ENCODE assay signal across 14 mouse cellular contexts in the genomic region with DNA sequence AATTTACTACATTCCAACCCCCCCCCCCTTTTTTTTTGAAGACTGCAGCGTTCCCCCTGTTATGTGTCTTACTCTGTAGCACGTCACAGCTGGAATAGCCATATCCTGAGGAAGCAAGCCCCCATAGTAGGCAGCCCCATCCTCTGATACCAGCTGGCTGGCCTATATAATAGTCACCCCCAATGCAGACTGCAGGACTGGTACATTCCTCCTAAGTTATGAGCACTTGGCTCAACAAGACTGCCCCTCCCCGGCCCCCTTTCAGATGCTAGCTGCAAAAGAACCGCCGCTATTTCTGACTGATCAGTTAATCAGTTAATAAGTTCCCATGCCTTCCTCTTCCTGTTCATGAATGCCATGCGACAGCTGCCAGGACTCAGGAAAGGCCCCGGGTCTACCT. TPM values are rescaled to one million over a fixed set of nuclear protein-coding genes. Genes with fewer than 3 reads are reported as not detected.
A peak's percentile ranks its signal among the peaks of the same experiment; 100 is the strongest.
DNase-seq lines count a peak whose midpoint lies in the region; ATAC-seq and TF ChIP-seq lines count a peak whose summit lies in the region.
"Had no signal": no experiment of that assay in that cellular context is flagged by ENCODE, and none has a peak within 500 bp of the region (broad histone marks: within the 10 kb centered on the region; RNA-seq: fewer than 3 reads in every experiment).

No protein-coding gene starts in this region.

- TF ChIP-seq CTCF in left cerebral cortex, adult 2 months (IDR thresholded peaks at IDR 0.05): no peak
- TF ChIP-seq CTCF in thymus, adult 2 months (IDR thresholded peaks at IDR 0.05; ENCODE audit: borderline replicate concordance, control insufficient read depth, extremely low read depth, insufficient read depth, low read length, poor library complexity): no peak

- H3K4me3 ChIP-seq in heart, embryonic 12.5 days: no peak overlapping the region
- no peak overlapping the region for H3K4me3 ChIP-seq in heart, embryonic 10.5 days
- H3K4me3 ChIP-seq in left cerebral cortex, adult 2 months: no peak overlapping the region
- H3K4me3 ChIP-seq in thymus, adult 2 months (ENCODE audit: control insufficient read depth, insufficient read depth, low read length): no peak overlapping the region
- H3K4me3 ChIP-seq: forebrain, embryonic 15.5 days; liver, embryonic 15.5 days; neural tube, embryonic 12.5 days had no signal

- 73% methylated on average over 7 of the region's 7 CpGs for WGBS in heart, embryonic 12.5 days
- WGBS in heart, embryonic 10.5 days: 69% methylated on average over 7 of the region's 7 CpGs
- 21% methylated on average over 7 of the region's 7 CpGs for WGBS in thymus, adult 2 months

- no peak for DNase-seq in heart, embryonic 10.5 days (ENCODE audit: low spot score)
- no peak for DNase-seq in left cerebral cortex, adult 2 months (ENCODE audit: extremely low spot score in 1 of 2, low spot score in 2 of 2)
- DNase-seq in left cerebral cortex, postnatal 10 days (ENCODE audit: extremely low spot score in 1 of 2, low spot score in 2 of 2): no peak
- no peak for DNase-seq in thymus, adult 2 months
- DNase-seq: gastrocnemius, postnatal 10 days; kidney, adult 11 months; spleen, adult 18-20 months had no signal

- ATAC-seq in heart, embryonic 12.5 days (ENCODE audit: insufficient number of reproducible peaks, low FRiP score): no peak
- ATAC-seq in granulocyte monocyte progenitor cell, adult 5-6 weeks (replicated peaks; ENCODE audit: poor library complexity, severe bottlenecking): peak; percentile 11
- ATAC-seq in frontal cortex, adult (ENCODE audit: low TSS enrichment): no peak
- ATAC-seq: forebrain, embryonic 15.5 days; midbrain, embryonic 16.5 days had no signal

- H3K4me1 ChIP-seq in heart, embryonic 12.5 days (replicated peaks): peaks cover 82% of the 10 kb centered on the region
- peaks cover 66% of the 10 kb centered on the region for H3K4me1 ChIP-seq in heart, embryonic 10.5 days
- H3K4me1 ChIP-seq in thymus, adult 2 months (replicated peaks; ENCODE audit: control insufficient read depth, insufficient read depth, low read length): peaks cover 62% of the 10 kb centered on the region

- TF ChIP-seq POLR2A in thymus, adult 2 months (IDR thresholded peaks at IDR 0.05; ENCODE audit: control insufficient read depth, extremely low read depth, insufficient read depth, low read length, poor library complexity): no peak

- H3K27me3 ChIP-seq in heart, embryonic 12.5 days (replicated peaks): no peaks in the 10 kb centered on the region
- no peaks in the 10 kb centered on the region for H3K27me3 ChIP-seq in heart, embryonic 10.5 days (ENCODE audit: insufficient read depth, poor library complexity, severe bottlenecking)
- no peaks in the 10 kb centered on the region for H3K27me3 ChIP-seq in thymus, adult 2 months (ENCODE audit: control insufficient read depth, insufficient read depth, low read length)
- H3K27me3 ChIP-seq: forebrain, embryonic 15.5 days; liver, embryonic 15.5 days; neural tube, embryonic 12.5 days had no signal

- no peak overlapping the region for H3K9ac ChIP-seq in heart, embryonic 12.5 days
- H3K9ac ChIP-seq: forebrain, embryonic 15.5 days; liver, embryonic 15.5 days; neural tube, embryonic 12.5 days had no signal

- no peaks in the 10 kb centered on the region for H3K36me3 ChIP-seq in heart, embryonic 12.5 days
- no peaks in the 10 kb centered on the region for H3K36me3 ChIP-seq in heart, embryonic 10.5 days
- H3K36me3 ChIP-seq in thymus, adult 2 months (ENCODE audit: control insufficient read depth, insufficient read depth, low read length): no peaks in the 10 kb centered on the region
- H3K36me3 ChIP-seq: forebrain, embryonic 15.5 days; liver, embryonic 15.5 days; neural tube, embryonic 12.5 days had no signal

- H3K4me2 ChIP-seq in heart, embryonic 12.5 days: no peak overlapping the region
- H3K4me2 ChIP-seq: forebrain, embryonic 15.5 days; liver, embryonic 15.5 days; neural tube, embryonic 12.5 days had no signal

- peak overlapping the region; percentile 45; the same call in 1 of the 2 replicates for H3K27ac ChIP-seq in heart, embryonic 12.5 days (ENCODE audit: poor library complexity, severe bottlenecking)
- H3K27ac ChIP-seq in heart, embryonic 10.5 days: no peak overlapping the region
- peak overlapping the region; percentile 67 for H3K27ac ChIP-seq in left cerebral cortex, adult 2 months
- peak overlapping the region; percentile 60; the same call in 1 of the 2 replicates for H3K27ac ChIP-seq in thymus, adult 2 months (ENCODE audit: control insufficient read depth, insufficient read depth, low read length)
- H3K27ac ChIP-seq: forebrain, embryonic 15.5 days; liver, embryonic 15.5 days; neural tube, embryonic 12.5 days had no signal

- no peaks in the 10 kb centered on the region for H3K9me3 ChIP-seq in heart, embryonic 12.5 days (replicated peaks)
- H3K9me3 ChIP-seq in heart, embryonic 10.5 days: no peaks in the 10 kb centered on the region
- H3K9me3 ChIP-seq: forebrain, embryonic 15.5 days; liver, embryonic 15.5 days; neural tube, embryonic 12.5 days had no signal

- intact Hi-C loops in left cerebral cortex, adult 2 months (cut with DNase I): loop anchor here (2.0 to 5.0 kb wide), 2 partner anchors 35 to 336 kb away; no protein-coding TSS in a partner anchor
- intact Hi-C loops in left cerebral cortex, postnatal 10 days (cut with DNase I): no loop called here

RNA-seq across cellular contexts. Expression of a gene that starts 23.8 kb away (rescaled TPM):
- polyA plus RNA-seq in heart, embryonic 12.5 days (2016; fragmentation: Nextera tagmentation; extraction: Ambion mirVana): 35.6 and 36.4 TPM in 2 replicates
- 30.4 and 37.0 TPM in 2 replicates for polyA plus RNA-seq in heart, embryonic 10.5 days (2016; fragmentation: Nextera tagmentation; extraction: Ambion mirVana)
- total RNA-seq in left cerebral cortex, adult 2 months (2021): 10 to 100 TPM; 38.3 to 38.7 TPM
- 10 to 100 TPM; 32.6 to 37.5 TPM for total RNA-seq in left cerebral cortex, postnatal 10 days (2021)
- 14.8 and 23.3 TPM in 2 replicates for total RNA-seq in granulocyte monocyte progenitor cell, adult 5-6 weeks (2014; fragmentation: Nextera tagmentation)
- total RNA-seq in granulocyte monocyte progenitor cell, adult 5-6 weeks (2017): 11.9 and 13.1 TPM in 2 replicates
- 106 and 122 TPM in 2 replicates for polyA plus RNA-seq in thymus, adult 2 months (2012; rRNA removed)
